Mouse (Mus musculus) midbrain, embryonic 15.5 days (tissue): ENCODE results near the gene Sox14. TPM values are rescaled to one million over a fixed set of nuclear protein-coding genes. Genes with fewer than 3 reads are reported as not detected.

ENCODE experiments used
- ATAC-seq: fragments of 200-750 bp; cut with Nextera tagmentation; replicated peaks from 2 replicates; pipeline ENCODE4 v1.8.0; 2017; ENCODE audit warnings: moderate TSS enrichment
- H3K27ac ChIP-seq: fragments of 300-500 bp; sonication (generic); 2 replicates; pipeline ENCODE4 v1.5.1; 2015; ENCODE audit warnings: mild to moderate bottlenecking, inconsistent platforms
- H3K27me3 ChIP-seq: fragments of 300-500 bp; sonication (generic); replicated peaks from 2 replicates; pipeline ENCODE4 v1.6.1; 2015; ENCODE audit warnings: inconsistent platforms
- H3K36me3 ChIP-seq: fragments of 300-500 bp; sonication (generic); replicated peaks from 2 replicates; pipeline ENCODE4 v1.6.1; 2015; ENCODE audit warnings: inconsistent platforms
- H3K4me1 ChIP-seq: fragments of 300-500 bp; sonication (generic); 2 replicates; pipeline ENCODE4 v1.6.1; 2015; ENCODE audit warnings: inconsistent platforms
- H3K4me2 ChIP-seq: fragments of 300-500 bp; sonication (generic); 2 replicates; pipeline ENCODE4 v1.6.1; 2015; ENCODE audit warnings: inconsistent platforms, mild to moderate bottlenecking, moderate library complexity
- H3K4me3 ChIP-seq: fragments of 300-500 bp; sonication (generic); 2 replicates; pipeline ENCODE4 v1.5.1; 2015; ENCODE audit warnings: mild to moderate bottlenecking, inconsistent platforms
- H3K9ac ChIP-seq: fragments of 300-500 bp; sonication (generic); 2 replicates; pipeline ENCODE4 v1.6.1; 2015; ENCODE audit warnings: mild to moderate bottlenecking, inconsistent platforms
- H3K9me3 ChIP-seq: fragments of 300-500 bp; sonication (generic); 2 replicates; pipeline ENCODE4 v1.6.1; 2016; ENCODE audit warnings: inconsistent platforms
- WGBS: fragments of 180-500 bp; shearing (Covaris S2); methylation state at CpG from one replicate; pipeline ENCODE4 v1.1.7; 2015; ENCODE audit warnings: mixed read lengths; 5-methylcytosine and 5-hydroxymethylcytosine counted together
- polyA plus RNA-seq: library from polyadenylated mRNA; unstranded; fragments of >200 nt; fragmentation: Nextera tagmentation; extraction: Ambion mirVana; gene quantifications from 2 replicates; pipeline ENCODE4 v1.2.1, GENCODE M21; 2015

Gene Sox14
- 74.3 and 90.2 TPM in 2 replicates for polyA plus RNA-seq

DNA sequence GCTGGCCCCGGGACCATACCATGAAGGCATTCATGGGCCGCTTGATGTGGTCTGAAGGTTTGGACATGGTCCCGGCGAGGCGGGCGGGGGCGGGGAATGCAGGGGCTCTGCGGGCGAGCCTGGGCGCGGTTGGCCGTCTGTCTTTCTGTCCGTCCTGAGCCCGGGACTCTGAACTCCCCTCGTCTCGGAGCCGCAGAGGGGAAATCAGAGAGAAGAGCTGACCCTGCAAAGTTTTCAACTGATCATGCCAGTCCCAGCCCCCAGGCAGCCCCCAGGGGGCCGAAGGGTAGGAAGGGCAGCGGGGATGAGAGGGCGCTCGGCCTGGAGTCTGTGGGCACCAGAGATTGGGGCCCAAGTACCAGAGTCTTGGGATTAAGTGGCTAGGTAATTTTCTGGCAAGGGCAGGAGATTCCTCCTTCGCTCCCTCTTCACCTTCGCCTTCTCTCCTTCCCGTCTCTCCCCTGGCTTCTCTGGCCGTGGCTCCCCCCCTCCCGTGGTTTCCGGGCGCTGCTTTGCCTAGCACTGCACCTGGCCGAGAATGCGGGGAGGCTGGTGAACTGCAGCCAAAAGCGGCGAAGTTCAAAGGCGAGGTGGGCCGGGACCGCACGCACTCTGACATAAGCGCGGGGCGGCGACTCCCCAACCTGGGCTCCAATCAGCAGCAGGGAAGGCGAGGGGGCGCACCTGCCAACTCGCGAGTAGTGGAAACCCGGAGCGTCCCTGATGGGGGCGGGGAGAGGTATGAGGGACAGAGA, at the start of gene Sox14:
Gene Sox14 (minus strand): TSS at position 553 of the 755 bp plus-strand sequence.
- peak within 1 kb of the TSS; percentile 48 for H3K4me2 ChIP-seq
- H3K4me3 ChIP-seq: peak within 1 kb of the TSS; percentile 38
- peak within 1 kb of the TSS; percentile 42 for H3K9ac ChIP-seq
- peak within 1 kb of the TSS; percentile 78 for H3K27ac ChIP-seq
- peaks cover 85% of the 10 kb centered on the region for H3K27me3 ChIP-seq
- ATAC-seq: peak; percentile 72
- no peaks in the 10 kb centered on the region for H3K9me3 ChIP-seq
- H3K36me3 ChIP-seq: no peaks in the 10 kb centered on the region
- peaks cover 36% of the 10 kb centered on the region for H3K4me1 ChIP-seq
- WGBS: under 1% methylated on average over 47 of the region's 47 CpGs

DNA sequence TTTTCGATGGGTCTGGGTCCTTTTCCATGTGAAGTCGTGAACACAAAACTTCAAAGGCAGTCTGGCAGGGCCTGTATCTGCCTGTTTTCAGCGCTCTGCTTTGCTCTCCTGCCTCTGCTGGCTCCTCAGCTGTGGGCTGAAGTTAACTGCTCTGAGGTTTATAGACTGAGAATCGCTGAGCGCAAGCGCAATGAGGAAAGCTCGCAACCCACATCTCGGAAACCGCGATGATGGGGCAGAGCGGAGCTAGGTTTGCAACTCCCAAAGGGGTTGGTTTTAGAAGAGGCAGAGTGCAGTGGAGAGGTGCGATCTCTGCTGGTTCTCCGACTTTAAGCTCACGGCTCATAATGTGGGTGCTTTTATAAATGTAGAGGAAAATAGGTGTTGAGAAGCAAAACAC, 3.3 kb upstream of the Sox14 start:
- no peaks in the 10 kb centered on the region for H3K9me3 ChIP-seq
- ATAC-seq: no peak
- no peak overlapping the region for H3K27ac ChIP-seq
- H3K27me3 ChIP-seq: peaks cover 72% of the 10 kb centered on the region
- H3K9ac ChIP-seq: no peak overlapping the region
- peaks cover 22% of the 10 kb centered on the region for H3K4me1 ChIP-seq
- H3K4me3 ChIP-seq: no peak overlapping the region
- no peaks in the 10 kb centered on the region for H3K36me3 ChIP-seq
- WGBS: 4% methylated on average over 14 of the region's 14 CpGs
- H3K4me2 ChIP-seq: peak overlapping the region; percentile 25; the same call in 1 of the 2 replicates

DNA sequence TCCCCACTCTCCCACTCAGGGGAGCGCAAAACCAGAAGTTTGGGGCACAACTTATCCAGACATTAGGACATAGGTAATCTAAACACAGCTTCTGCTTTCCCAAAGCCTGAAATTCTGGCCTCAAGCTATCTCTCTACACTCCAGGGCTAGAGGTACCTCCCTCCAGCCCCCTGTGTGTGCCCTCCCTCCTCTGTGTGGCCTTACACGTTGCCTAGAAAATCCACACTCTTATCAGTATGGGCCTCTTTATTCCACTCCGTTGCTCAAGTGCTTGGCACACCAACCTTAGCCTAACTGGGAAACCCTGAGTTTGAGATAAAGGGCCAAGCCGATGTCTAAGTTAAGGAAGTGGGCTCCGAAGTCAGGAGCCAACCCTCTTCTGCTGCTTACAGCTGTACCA, 2.6 kb upstream of the Sox14 start:
- no peak overlapping the region for H3K4me3 ChIP-seq
- H3K9me3 ChIP-seq: no peaks in the 10 kb centered on the region
- peaks cover 22% of the 10 kb centered on the region for H3K4me1 ChIP-seq
- no peak overlapping the region for H3K4me2 ChIP-seq
- no peak overlapping the region for H3K27ac ChIP-seq
- no peak for ATAC-seq
- no peaks in the 10 kb centered on the region for H3K36me3 ChIP-seq
- H3K27me3 ChIP-seq: peaks cover 75% of the 10 kb centered on the region
- 10% methylated on average over 5 of the region's 5 CpGs for WGBS
- no peak overlapping the region for H3K9ac ChIP-seq

DNA sequence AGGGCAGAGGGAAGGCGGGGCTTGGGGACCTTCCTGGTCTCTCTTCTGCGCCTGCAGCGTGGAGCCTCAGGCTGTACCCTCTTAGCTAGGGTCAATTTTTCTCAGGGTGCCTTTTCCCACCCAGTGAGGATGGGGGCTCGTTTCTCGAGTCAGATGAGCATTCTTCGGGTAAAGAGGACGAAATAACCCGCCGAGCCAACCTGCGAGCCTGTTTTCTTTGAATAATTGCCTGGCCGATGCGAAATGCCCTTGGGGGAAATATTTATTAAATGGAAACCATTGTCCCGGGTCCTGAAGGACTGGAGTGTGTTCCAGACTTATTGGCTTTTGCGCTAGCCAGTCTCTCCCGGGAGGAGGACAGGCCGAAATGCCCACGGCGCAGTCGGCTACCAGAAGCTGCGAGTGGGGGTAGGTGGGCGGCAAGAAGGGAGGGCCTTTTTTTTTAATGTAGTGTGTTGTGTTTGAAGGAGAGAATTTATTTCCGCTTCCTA, 1.1 kb upstream of the Sox14 start:
- 2% methylated on average over 22 of the region's 22 CpGs for WGBS
- H3K9me3 ChIP-seq: no peaks in the 10 kb centered on the region
- no peak overlapping the region for H3K9ac ChIP-seq
- ATAC-seq: no peak
- H3K4me3 ChIP-seq: peak overlapping the region; percentile 38
- H3K36me3 ChIP-seq: no peaks in the 10 kb centered on the region
- H3K4me1 ChIP-seq: peaks cover 26% of the 10 kb centered on the region
- peaks cover 90% of the 10 kb centered on the region for H3K27me3 ChIP-seq
- H3K27ac ChIP-seq: peak overlapping the region; percentile 51; the same call in 1 of the 2 replicates
- H3K4me2 ChIP-seq: peak overlapping the region; percentile 48

DNA sequence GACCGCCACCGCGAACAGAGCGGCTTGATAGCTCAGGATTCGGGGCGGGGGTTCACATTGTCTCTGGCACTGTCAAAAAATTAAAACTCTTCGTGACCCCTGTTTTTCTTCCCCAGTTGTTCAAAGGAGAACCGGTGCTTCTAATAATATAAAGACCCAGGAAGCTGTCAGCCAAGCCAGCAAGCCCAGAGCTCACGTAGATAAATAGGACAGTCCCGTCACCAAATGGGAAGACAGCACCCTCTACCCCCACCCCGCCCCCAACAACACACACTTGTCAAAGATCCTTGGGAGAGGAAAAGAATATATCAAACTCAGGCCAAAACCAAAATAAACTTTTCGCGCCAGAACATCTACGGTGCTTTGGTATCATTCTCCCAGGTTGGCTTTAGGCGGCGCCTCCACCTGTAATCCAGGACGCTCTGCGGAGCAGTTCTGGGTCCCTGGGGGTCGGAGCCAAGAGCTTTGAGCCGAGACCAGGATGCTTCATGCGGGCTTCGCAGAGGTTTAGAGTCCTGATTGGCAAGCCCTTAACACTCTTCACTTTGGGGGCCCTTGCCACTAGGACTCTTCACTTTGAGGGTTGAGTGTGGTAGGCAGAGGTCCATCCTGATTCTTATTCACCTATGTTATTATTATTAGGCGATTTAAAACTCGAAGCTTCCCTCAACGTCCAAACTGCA, 544 bp upstream of the Sox14 start:
- no peak for ATAC-seq
- Histone ChIP-seq H3K36me3 (no peaks in the 10 kb centered on the region), H3K4me3 (peak overlapping the region; percentile 38), H3K9ac (no peak overlapping the region), H3K4me1 (peaks cover 32% of the 10 kb centered on the region), H3K27me3 (peaks cover 90% of the 10 kb centered on the region), H3K4me2 (peak overlapping the region; percentile 48), H3K9me3 (no peaks in the 10 kb centered on the region), H3K27ac (peak overlapping the region; percentile 78; the same call in 1 of the 2 replicates)
- 1% methylated on average over 25 of the region's 25 CpGs for WGBS

DNA sequence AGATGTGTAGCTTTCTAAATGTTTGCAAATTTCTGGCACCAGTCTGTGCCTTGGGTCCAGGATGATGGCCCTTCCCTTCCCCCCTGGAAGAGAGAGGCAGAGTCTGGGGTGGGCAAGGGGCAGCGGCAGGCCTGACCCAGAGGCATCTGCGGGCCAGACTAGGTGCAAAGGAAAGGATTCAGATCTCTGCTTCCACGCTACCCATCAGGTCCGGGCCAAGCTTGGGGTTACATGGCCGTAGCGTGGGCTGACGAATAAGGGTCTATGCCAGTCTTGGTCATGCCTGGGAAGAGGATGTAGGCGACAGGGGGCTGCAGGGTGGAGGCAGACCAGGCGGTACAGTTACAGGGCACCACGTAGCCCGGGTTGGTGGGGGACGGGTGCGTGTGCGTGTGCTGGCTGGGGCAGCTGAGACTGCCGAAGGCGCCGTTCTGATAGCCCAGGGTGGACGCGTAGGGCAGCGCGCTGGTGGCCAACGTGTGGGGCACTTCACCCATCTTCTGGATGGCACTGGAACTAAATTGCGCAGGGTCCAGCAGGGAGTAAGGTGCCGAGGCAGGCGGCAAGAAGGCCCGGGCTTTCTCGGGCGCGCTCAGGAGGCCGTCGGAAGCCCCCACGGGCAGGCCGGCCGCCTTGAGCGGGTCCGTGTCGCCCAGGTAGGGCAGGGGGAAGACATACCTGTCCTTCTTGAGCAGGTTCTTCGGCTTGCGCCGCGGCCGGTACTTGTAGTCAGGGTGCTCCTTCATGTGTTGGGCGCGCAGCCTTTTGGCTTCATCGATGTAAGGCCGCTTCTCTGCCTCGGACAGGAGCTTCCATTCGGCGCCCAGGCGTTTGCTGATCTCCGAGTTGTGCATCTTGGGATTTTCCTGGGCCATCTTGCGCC, 994 bp downstream of the Sox14 start:
- peak overlapping the region; percentile 42 for H3K9ac ChIP-seq
- peaks cover 38% of the 10 kb centered on the region for H3K4me1 ChIP-seq
- H3K27ac ChIP-seq: peak overlapping the region; percentile 78
- H3K27me3 ChIP-seq: peaks cover 77% of the 10 kb centered on the region
- H3K36me3 ChIP-seq: no peaks in the 10 kb centered on the region
- H3K4me3 ChIP-seq: peak overlapping the region; percentile 38
- WGBS: under 1% methylated on average over 52 of the region's 52 CpGs
- no peaks in the 10 kb centered on the region for H3K9me3 ChIP-seq
- ATAC-seq: no peak
- peak overlapping the region; percentile 48 for H3K4me2 ChIP-seq

DNA sequence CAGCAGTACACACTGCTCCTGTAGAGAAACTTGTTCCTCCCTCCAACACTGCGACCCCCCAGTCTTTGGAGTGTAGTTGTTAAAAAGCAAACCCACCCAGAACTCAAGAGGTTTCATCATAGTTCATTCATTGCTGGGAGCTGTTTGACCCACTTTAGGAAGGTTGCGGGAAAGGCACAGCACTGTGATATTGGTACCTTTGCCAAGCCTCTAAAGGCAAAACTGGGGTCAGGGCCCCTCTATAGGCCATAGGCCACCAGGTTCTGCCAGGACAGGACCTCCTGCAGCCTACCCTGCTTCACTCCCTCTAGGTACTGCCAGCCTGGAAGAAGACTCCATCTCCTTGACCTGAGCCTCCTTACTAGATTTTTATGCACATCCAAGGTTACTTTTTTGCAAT, 2.2 kb downstream of the Sox14 start:
- no peaks in the 10 kb centered on the region for H3K9me3 ChIP-seq
- peaks cover 66% of the 10 kb centered on the region for H3K27me3 ChIP-seq
- H3K9ac ChIP-seq: peak overlapping the region; percentile 21
- peak overlapping the region; percentile 38 for H3K4me3 ChIP-seq
- ATAC-seq: no peak
- H3K27ac ChIP-seq: peak overlapping the region; percentile 80
- peak overlapping the region; percentile 42 for H3K4me2 ChIP-seq
- peaks cover 46% of the 10 kb centered on the region for H3K4me1 ChIP-seq
- H3K36me3 ChIP-seq: no peaks in the 10 kb centered on the region
- 6% methylated on average over 2 of the region's 2 CpGs for WGBS

DNA sequence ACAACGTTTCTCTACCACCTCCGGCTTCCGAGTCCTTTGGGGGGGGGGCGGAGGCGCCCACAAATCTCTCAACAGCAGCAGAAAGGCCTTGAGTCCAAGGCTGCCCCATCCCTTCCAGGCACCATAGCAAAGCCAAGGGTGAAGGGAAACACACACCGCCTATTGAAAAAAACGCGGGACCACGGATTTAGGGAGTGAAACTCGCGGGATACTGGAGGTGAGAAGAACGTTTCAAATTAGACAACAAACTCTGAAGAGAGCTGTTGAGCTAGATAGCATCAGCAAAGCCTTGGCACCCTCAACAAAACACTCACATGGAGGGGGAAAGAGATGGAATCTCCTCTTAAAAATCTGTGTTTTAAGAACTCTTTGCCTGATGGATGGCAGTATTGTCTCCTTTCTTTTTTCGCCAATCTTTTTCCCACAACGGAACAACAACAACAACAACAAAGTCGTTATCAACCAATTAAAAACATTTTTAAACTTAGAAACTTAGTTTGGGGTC, 2.8 kb downstream of the Sox14 start:
- Histone ChIP-seq H3K4me2 (peak overlapping the region; percentile 42), H3K9me3 (no peaks in the 10 kb centered on the region), H3K27me3 (peaks cover 60% of the 10 kb centered on the region), H3K4me1 (peaks cover 50% of the 10 kb centered on the region), H3K9ac (0 out of 2 replicates have a peak overlapping the region, but pooled peaks have one; percentile 10), H3K36me3 (no peaks in the 10 kb centered on the region), H3K27ac (peak overlapping the region; percentile 80), H3K4me3 (peak overlapping the region; percentile 38)
- no peak for ATAC-seq
- WGBS: under 1% methylated on average over 15 of the region's 15 CpGs

DNA sequence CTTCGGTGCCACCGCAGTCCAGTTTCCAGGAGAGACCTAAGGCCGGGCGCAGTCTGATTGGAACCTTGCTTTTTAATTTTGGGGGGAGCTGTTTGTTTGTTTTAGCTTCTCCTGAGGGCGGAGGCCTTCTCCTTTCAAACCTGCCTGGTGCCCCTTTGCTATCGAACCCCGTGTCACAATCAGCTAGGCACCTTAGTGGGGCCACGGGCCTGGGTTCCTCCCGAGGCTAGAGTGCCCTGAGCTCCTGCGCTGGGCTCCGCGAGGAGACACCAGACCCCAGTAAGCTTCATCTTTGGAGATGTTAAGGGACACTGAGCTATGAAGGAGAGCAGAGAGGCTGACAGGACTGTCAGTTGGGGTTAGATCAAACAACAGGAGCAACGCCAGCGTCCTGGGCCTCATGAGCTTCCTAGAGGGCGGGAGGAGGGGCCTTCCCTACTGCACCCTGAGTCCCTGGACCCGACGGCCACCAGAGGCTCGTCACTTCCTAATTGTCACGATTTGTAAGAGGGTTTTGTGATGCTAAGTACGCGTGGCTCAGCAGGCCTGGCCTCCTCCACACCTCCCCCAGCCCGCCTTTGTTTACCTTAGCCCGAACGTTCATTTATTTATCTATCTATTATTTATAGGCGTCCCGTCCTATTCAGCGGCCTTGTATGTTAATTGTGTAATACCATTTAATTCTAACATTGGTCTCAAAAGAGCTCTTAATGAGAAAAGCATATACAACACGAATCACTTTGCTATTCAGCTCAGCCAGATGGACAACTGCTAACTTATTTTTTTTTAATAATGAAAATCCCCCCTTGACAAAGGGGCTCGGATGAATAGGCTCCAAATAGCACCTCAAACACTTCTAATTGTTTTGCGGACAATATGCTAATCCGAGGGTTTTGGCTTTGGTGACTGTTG, 3.5 kb downstream of the Sox14 start:
- Histone ChIP-seq H3K9ac (peak overlapping the region; percentile 33), H3K9me3 (no peaks in the 10 kb centered on the region), H3K4me3 (peak overlapping the region; percentile 38), H3K27ac (peak overlapping the region; percentile 80), H3K27me3 (peaks cover 53% of the 10 kb centered on the region), H3K36me3 (no peaks in the 10 kb centered on the region), H3K4me2 (peak overlapping the region; percentile 42), H3K4me1 (peaks cover 50% of the 10 kb centered on the region)
- 0 out of 2 replicates have a peak, but pooled peaks have one; percentile 10 for ATAC-seq
- WGBS: 1% methylated on average over 31 of the region's 31 CpGs

DNA sequence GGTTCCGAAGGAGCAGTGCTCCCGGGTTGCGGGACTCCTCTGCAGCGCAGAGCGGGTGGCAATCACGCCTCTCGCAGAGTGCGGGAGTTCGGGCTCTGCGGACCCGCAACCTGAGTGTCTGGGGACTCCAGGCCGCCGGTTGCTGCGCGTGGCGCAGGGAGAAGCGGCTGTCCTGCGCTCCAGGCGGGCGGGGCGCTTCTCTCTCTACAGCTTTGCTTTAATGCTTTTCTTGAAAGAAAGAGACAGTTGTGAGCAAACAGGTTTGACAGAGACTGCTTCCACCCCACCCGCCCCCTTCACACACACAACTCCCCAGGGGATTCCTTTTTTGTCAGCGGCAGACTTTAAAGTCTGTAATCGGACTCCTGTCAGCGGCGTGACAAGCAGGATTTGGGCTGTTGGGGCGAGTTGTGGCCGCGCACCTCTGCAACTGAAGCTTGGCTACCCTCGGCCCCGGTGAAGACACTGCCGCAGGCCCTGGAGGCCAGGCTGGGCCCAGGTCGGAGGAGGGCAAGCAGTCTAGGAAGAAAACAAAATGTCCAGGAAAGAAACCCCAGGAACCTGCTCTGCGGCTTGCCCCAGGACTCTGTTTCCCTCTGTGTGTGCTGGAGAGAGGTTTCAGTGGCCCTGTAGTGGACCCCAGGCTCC, 4.3 kb downstream of the Sox14 start:
- Histone ChIP-seq H3K9ac (peak overlapping the region; percentile 33), H3K4me1 (peaks cover 44% of the 10 kb centered on the region), H3K4me3 (peak overlapping the region; percentile 38), H3K9me3 (no peaks in the 10 kb centered on the region), H3K36me3 (no peaks in the 10 kb centered on the region), H3K27me3 (peaks cover 53% of the 10 kb centered on the region), H3K4me2 (peak overlapping the region; percentile 42), H3K27ac (peak overlapping the region; percentile 80)
- WGBS: 2% methylated on average over 34 of the region's 34 CpGs
- no peak for ATAC-seq
